Mouse (Mus musculus) spleen, postnatal 0 days (tissue): ENCODE data around the gene Hist1h2ba. TPM values are rescaled to one million over a fixed set of nuclear protein-coding genes. Genes with fewer than 3 reads are reported as not detected.

Source experiments
- polyA plus RNA-seq: library from polyadenylated mRNA; unstranded; fragments of >200 nt; fragmentation: Nextera tagmentation; extraction: Ambion mirVana; gene quantifications from 2 replicates; pipeline ENCODE4 v1.2.1, GENCODE M21; 2015

Hist1h2ba gene
- polyA plus RNA-seq = not detected in 2 replicates

GRCm38 (mm10) chr13:23933421-23934210, at the start of gene Hist1h2ba:
Hist1h2ba (minus strand) TSS chr13:23934156.

GRCm38 (mm10) chr13:23934211-23934520, 210 bp upstream of the Hist1h2ba start, which contains the start of gene Hist1h2aa:
Hist1h2aa (plus strand) TSS chr13:23934462.

GRCm38 (mm10) chr13:23914376-23915167, 19.4 kb downstream of the Hist1h2ba start, which contains the start of gene Slc17a4:
Slc17a4 (minus strand) TSS chr13:23915009.

Other genes starting within 250 kb of the Hist1h2ba start
- 77.4 and 85.8 TPM in 2 replicates for gene Hist1h2bc, start 250.0 kb downstream of the Hist1h2ba start, polyA plus RNA-seq
- not detected in 2 replicates for gene Hist1h1t, start 238.3 kb downstream of the Hist1h2ba start, polyA plus RNA-seq
- 18.8 TPM in 2 replicates for gene Hist1h4c, start 235.7 kb downstream of the Hist1h2ba start, polyA plus RNA-seq
- 10.7 and 14.6 TPM in 2 replicates for gene Hfe, start 223.3 kb downstream of the Hist1h2ba start, polyA plus RNA-seq
- 62.5 and 68.9 TPM in 2 replicates for gene Hist1h1c, start 195.3 kb downstream of the Hist1h2ba start, polyA plus RNA-seq
- gene Hist1h3c, start 188.6 kb downstream of the Hist1h2ba start, polyA plus RNA-seq = 10.7 and 11.0 TPM in 2 replicates
- 7.7 and 9.4 TPM in 2 replicates for gene Hist1h2bb, start 187.4 kb downstream of the Hist1h2ba start, polyA plus RNA-seq
- gene Hist1h2ab, start 183.0 kb downstream of the Hist1h2ba start, polyA plus RNA-seq = 104 and 128 TPM in 2 replicates
- 51.9 and 64.5 TPM in 2 replicates for gene Hist1h3b, start 181.9 kb downstream of the Hist1h2ba start, polyA plus RNA-seq
- gene Hist1h4b, start 177.1 kb downstream of the Hist1h2ba start, polyA plus RNA-seq = 8.3 and 9.5 TPM in 2 replicates
- 1.3 and 1.4 TPM in 2 replicates for gene Hist1h4a, start 172.9 kb downstream of the Hist1h2ba start, polyA plus RNA-seq
- gene Hist1h3a, start 171.8 kb downstream of the Hist1h2ba start, polyA plus RNA-seq = 26.7 and 31.7 TPM in 2 replicates
- 15.4 and 20.8 TPM in 2 replicates for gene Hist1h1a, start 170.5 kb downstream of the Hist1h2ba start, polyA plus RNA-seq
- not detected in 2 replicates for gene Trim38, start 164.2 kb downstream of the Hist1h2ba start, polyA plus RNA-seq
- gene Slc17a2, start 127.2 kb downstream of the Hist1h2ba start, polyA plus RNA-seq = not detected in 2 replicates
- gene Slc17a3, start 94.7 kb downstream of the Hist1h2ba start, polyA plus RNA-seq = not detected in 2 replicates
- not detected in 2 replicates for gene Slc17a1, start 66.4 kb downstream of the Hist1h2ba start, polyA plus RNA-seq
- 0.16 TPM in 2 replicates for gene Slc17a4, start 19.1 kb downstream of the Hist1h2ba start, polyA plus RNA-seq
- not detected in 2 replicates for gene Hist1h2aa, start 306 bp upstream of the Hist1h2ba start, polyA plus RNA-seq
- not detected in 2 replicates for gene Scgn, start 57.1 kb upstream of the Hist1h2ba start, polyA plus RNA-seq